In the genomic region with DNA sequence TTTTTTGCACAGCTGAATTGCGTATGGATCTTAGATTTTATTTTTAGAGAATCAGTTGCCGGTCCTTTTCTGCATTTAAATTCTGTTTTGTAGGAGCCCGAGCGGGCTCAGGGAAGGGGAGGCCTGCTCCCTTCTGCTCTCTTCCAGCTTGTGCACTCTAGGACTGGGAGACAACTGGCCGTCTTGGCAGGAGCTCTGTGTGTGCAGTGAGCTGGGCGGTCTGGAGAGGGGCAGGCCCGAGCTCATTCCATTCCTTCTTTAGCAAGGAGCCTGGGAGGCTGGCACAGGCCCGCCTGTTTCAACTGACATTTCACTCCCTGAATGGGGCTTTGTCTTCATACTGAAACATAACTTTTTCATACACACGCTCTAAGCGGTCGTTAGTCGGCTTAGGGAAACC, we compare ENCODE assay signal across 8 mouse cellular contexts. TPM values are rescaled to one million over a fixed set of nuclear protein-coding genes. Genes with fewer than 3 reads are reported as not detected.
DNase-seq lines count a peak whose midpoint lies in the region; ATAC-seq and TF ChIP-seq lines count a peak whose summit lies in the region.

No protein-coding gene starts in this region.

- no peaks in the 10 kb centered on the region for H3K9me3 ChIP-seq in hindbrain, postnatal 0 days (ENCODE audit: low read length)
- H3K9me3 ChIP-seq in midbrain, embryonic 16.5 days (replicated peaks; ENCODE audit: control insufficient read depth, low read length, poor library complexity, severe bottlenecking) = no peaks in the 10 kb centered on the region

- H3K27me3 ChIP-seq in hindbrain, postnatal 0 days (ENCODE audit: insufficient read depth, low read length) = no peaks in the 10 kb centered on the region
- H3K27me3 ChIP-seq in midbrain, embryonic 16.5 days (ENCODE audit: control insufficient read depth, insufficient read depth, low read depth, low read length) = no peaks in the 10 kb centered on the region

- peak; percentile 96 for ATAC-seq in hindbrain, postnatal 0 days
- peak; percentile 83 for ATAC-seq in midbrain, embryonic 16.5 days
- no peak for ATAC-seq in erythroid progenitor cell, adult 5-6 weeks (replicated peaks; ENCODE audit: low FRiP score, poor library complexity, severe bottlenecking)

- peak; percentile 47 for DNase-seq in ES-CJ7 (ENCODE audit: low read depth, low spot score)
- peak; percentile 58 to 70 for DNase-seq in cerebellum, postnatal 14 days
- peak; percentile 49 for DNase-seq in gastrocnemius, postnatal 25 days
- peak; percentile 83 for DNase-seq in hindbrain, postnatal 0 days (ENCODE audit: low spot score)
- peak; percentile 30 to 47 for DNase-seq in left cerebral cortex, postnatal 25 days (ENCODE audit: low spot score in 2 of 2)
- no peak for DNase-seq in thymus, postnatal 25 days

- H3K27ac ChIP-seq in hindbrain, postnatal 0 days = peak overlapping the region; percentile 61
- H3K27ac ChIP-seq in midbrain, embryonic 16.5 days (ENCODE audit: low read length) = no peak overlapping the region

- TF ChIP-seq CTCF in hindbrain, postnatal 0 days (IDR thresholded peaks at IDR 0.05; ENCODE audit: low read depth) = no peak

- no peak overlapping the region for H3K9ac ChIP-seq in hindbrain, postnatal 0 days (replicated peaks; ENCODE audit: low read length)
- H3K9ac ChIP-seq in midbrain, embryonic 16.5 days (ENCODE audit: low read depth, low read length) = no peak overlapping the region

- H3K4me3 ChIP-seq in hindbrain, postnatal 0 days (ENCODE audit: low read length) = no peak overlapping the region
- H3K4me3 ChIP-seq in midbrain, embryonic 16.5 days (ENCODE audit: low read depth, low read length) = no peak overlapping the region

- intact Hi-C loops in left cerebral cortex, postnatal 25 days (cut with DNase I) = no loop called here

- H3K4me2 ChIP-seq in hindbrain, postnatal 0 days (ENCODE audit: low read depth, low read length) = 0 out of 2 replicates have a peak overlapping the region, but pooled peaks have one; percentile 8
- no peak overlapping the region for H3K4me2 ChIP-seq in midbrain, embryonic 16.5 days (ENCODE audit: low read length)

- 37% methylated on average over 12 of the region's 12 CpGs for WGBS in hindbrain, postnatal 0 days
- 46% methylated on average over 12 of the region's 12 CpGs for WGBS in midbrain, embryonic 16.5 days

- H3K36me3 ChIP-seq in hindbrain, postnatal 0 days (ENCODE audit: insufficient read depth, low read length) = no peaks in the 10 kb centered on the region
- no peaks in the 10 kb centered on the region for H3K36me3 ChIP-seq in midbrain, embryonic 16.5 days (ENCODE audit: control insufficient read depth, insufficient read depth, low read length)

- peaks cover 3% of the 10 kb centered on the region; the same call in 1 of the 2 replicates for H3K4me1 ChIP-seq in hindbrain, postnatal 0 days (ENCODE audit: insufficient read depth, low read length)
- H3K4me1 ChIP-seq in midbrain, embryonic 16.5 days (ENCODE audit: control insufficient read depth, insufficient read depth, low read length) = no peaks in the 10 kb centered on the region

RNA-seq across cellular contexts. Expression of a gene that starts 44.8 kb away (rescaled TPM):
- total RNA-seq in gastrocnemius, postnatal 25 days (2021) = 1 to 10 TPM; 5.4 to 5.5 TPM
- 89.5 and 114 TPM in 2 replicates for total RNA-seq in hindbrain, postnatal 0 days (2014; rRNA removed)
- polyA plus RNA-seq in hindbrain, postnatal 0 days (2015; fragmentation: Nextera tagmentation; extraction: Ambion mirVana) = 10.0 and 10.5 TPM in 2 replicates
- total RNA-seq in left cerebral cortex, postnatal 25 days (2021) = 10 to 100 TPM; 30.9 to 35.8 TPM
- polyA plus RNA-seq in midbrain, embryonic 16.5 days (2015; fragmentation: Nextera tagmentation; extraction: Ambion mirVana) = 9.8 and 13.9 TPM in 2 replicates
- total RNA-seq in erythroid progenitor cell, adult 5-6 weeks (2015; ENCODE audit: low replicate concordance) = 0.36 TPM in 1 of 2 replicates, not detected in the other
- total RNA-seq in erythroid progenitor cell, adult 5-6 weeks (2017; ENCODE audit: low replicate concordance) = 0.13 TPM in 1 of 2 replicates, not detected in the other

Comparison
In these comparisons a context has a peak if more than half of its experiments do, and no peak if none do; other contexts are left out.
1. RNA of a gene that starts 44.8 kb away (total RNA-seq): 89.5 to 114 TPM in hindbrain, postnatal 0 days, 30.9 to 35.8 TPM in left cerebral cortex, postnatal 25 days and 5.4 to 5.5 TPM in gastrocnemius, postnatal 25 days; 0.13 to 0.36 TPM in erythroid progenitor cell, adult 5-6 weeks; every median in the first group is over 4 times any median in the second.